Mouse (Mus musculus) megakaryocyte, embryonic 14.5 days (primary cell): Measurements from ENCODE around the gene Ntm. TPM values are rescaled to one million over a fixed set of nuclear protein-coding genes. Genes with fewer than 3 reads are reported as not detected.

Experiments used
- H3K27me3 ChIP-seq: replicated peaks from 2 replicates; pipeline ENCODE3; 2012; ENCODE audit warnings: inconsistent platforms
- H3K36me3 ChIP-seq: replicated peaks from 2 replicates; pipeline ENCODE3; 2012; ENCODE audit warnings: low read length, inconsistent platforms, mixed read lengths
- H3K4me1 ChIP-seq: 2 replicates; pipeline ENCODE4 v1.6.1; 2012; ENCODE audit warnings: inconsistent platforms
- H3K4me3 ChIP-seq: replicated peaks from 2 replicates; pipeline ENCODE3; 2012; ENCODE audit warnings: moderate library complexity, mild to moderate bottlenecking, inconsistent platforms
- H3K9me3 ChIP-seq: 2 replicates; pipeline ENCODE4 v1.6.1; 2012; ENCODE audit warnings: inconsistent platforms
- FLI1 ChIP-seq: IDR thresholded peaks from 2 replicates; pipeline ENCODE4 v1.6.1; 2012; ENCODE audit warnings: low read length, inconsistent platforms, mixed read lengths
- GATA1 ChIP-seq: IDR thresholded peaks from 3 replicates; pipeline ENCODE4 v1.6.1; 2012; ENCODE audit warnings: mixed read lengths, low read length, inconsistent platforms, borderline replicate concordance
- polyA plus RNA-seq: library from polyadenylated mRNA; stranded (reverse); fragments of >175 nt; gene quantifications from 2 replicates; pipeline ENCODE4 v1.2.3, GENCODE M21; 2012; ENCODE audit warnings: low replicate concordance; ENCODE audit not compliant: insufficient read depth

Gene Ntm
- polyA plus RNA-seq, 1 experiment, result not detected

GRCm38 (mm10) chr9:29250813-29251212 is 712.1 kb downstream of the Ntm start:
- no peaks in the 10 kb centered on the region for H3K27me3 ChIP-seq
- H3K36me3 ChIP-seq, result no peaks in the 10 kb centered on the region
- no peak overlapping the region for H3K4me3 ChIP-seq
- no peaks in the 10 kb centered on the region for H3K9me3 ChIP-seq
- TF ChIP-seq GATA1 (no peak), FLI1 (no peak)
- H3K4me1 ChIP-seq, result no peaks in the 10 kb centered on the region

- H3K27me3 ChIP-seq, result no peaks in the 10 kb centered on the region
- peaks cover 3% of the 10 kb centered on the region; the same call in 1 of the 2 replicates for H3K9me3 ChIP-seq
- TF ChIP-seq FLI1, result no peak
- no peak for TF ChIP-seq GATA1
- no peaks in the 10 kb centered on the region for H3K36me3 ChIP-seq
- no peak overlapping the region for H3K4me3 ChIP-seq
- no peaks in the 10 kb centered on the region for H3K4me1 ChIP-seq
Measured at GRCm38 (mm10) chr9:29247812-29248211, 715.1 kb downstream of the Ntm start.

GRCm38 (mm10) chr9:29244006-29244405 is 718.9 kb downstream of the Ntm start:
- no peak for TF ChIP-seq GATA1
- TF ChIP-seq FLI1, result no peak
- H3K4me3 ChIP-seq, result no peak overlapping the region
- no peaks in the 10 kb centered on the region for H3K36me3 ChIP-seq
- H3K9me3 ChIP-seq, result peaks cover 3% of the 10 kb centered on the region; the same call in 1 of the 2 replicates
- H3K4me1 ChIP-seq, result no peaks in the 10 kb centered on the region
- no peaks in the 10 kb centered on the region for H3K27me3 ChIP-seq

DNA sequence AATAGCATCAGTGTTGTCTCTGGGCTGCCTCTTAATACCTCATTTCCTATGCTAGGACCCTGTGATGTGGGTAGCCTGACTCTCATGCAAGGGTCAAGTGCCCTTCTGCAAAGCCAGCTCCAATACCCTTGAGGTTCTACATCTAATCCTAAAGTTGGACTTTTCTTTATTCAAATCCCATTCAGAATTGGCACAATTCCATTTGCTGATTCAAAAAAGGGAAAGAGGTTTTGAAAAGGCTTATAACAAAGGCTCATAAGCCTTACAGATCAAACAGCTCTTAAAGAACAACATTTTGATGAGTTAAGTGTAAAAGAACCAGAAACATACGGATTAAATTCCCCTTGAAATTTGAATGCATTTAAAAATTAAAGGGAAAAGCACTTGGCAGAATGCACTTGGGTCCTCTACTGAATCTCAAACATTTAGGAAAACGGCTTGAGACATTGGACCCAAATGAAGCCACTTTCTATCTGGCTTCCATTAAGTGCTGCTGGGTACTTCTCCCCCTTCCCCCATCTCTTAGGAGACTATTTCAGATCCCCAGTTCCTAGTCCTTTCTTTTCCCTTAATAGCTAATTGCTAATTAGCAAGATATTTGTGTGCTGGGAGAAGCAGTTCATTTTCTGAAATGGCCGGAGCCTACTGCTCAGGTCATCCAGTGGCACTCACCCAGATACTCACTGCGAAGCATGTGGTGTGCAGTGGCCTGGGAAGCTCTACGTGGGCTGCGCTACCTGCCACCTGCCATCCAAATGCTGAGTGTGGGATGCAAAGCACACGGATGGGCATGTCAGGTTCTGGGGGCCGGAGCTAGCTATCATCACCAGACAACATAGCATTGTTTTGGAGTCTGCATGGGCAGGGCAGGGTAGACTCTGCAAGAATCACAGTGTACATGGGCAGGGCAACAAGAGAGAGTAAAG is 720.2 kb downstream of the Ntm start:
- Histone ChIP-seq H3K9me3 (peaks cover 3% of the 10 kb centered on the region; the same call in 1 of the 2 replicates), H3K4me3 (peak overlapping the region; percentile 19), H3K4me1 (no peaks in the 10 kb centered on the region), H3K27me3 (no peaks in the 10 kb centered on the region), H3K36me3 (no peaks in the 10 kb centered on the region)
- no peak for TF ChIP-seq GATA1
- TF ChIP-seq FLI1, result no peak

- Histone ChIP-seq H3K27me3 (no peaks in the 10 kb centered on the region), H3K4me3 (no peak overlapping the region), H3K4me1 (no peaks in the 10 kb centered on the region), H3K9me3 (peaks cover 3% of the 10 kb centered on the region; the same call in 1 of the 2 replicates), H3K36me3 (no peaks in the 10 kb centered on the region)
- TF ChIP-seq FLI1 (no peak), GATA1 (no peak)
Measured at GRCm38 (mm10) chr9:29240797-29241196, 722.1 kb downstream of the Ntm start.

GRCm38 (mm10) chr9:29238973-29239372 is 724.0 kb downstream of the Ntm start:
- no peaks in the 10 kb centered on the region for H3K27me3 ChIP-seq
- peaks cover 3% of the 10 kb centered on the region; the same call in 1 of the 2 replicates for H3K9me3 ChIP-seq
- no peak overlapping the region for H3K4me3 ChIP-seq
- H3K36me3 ChIP-seq, result no peaks in the 10 kb centered on the region
- no peak for TF ChIP-seq FLI1
- no peak for TF ChIP-seq GATA1
- no peaks in the 10 kb centered on the region for H3K4me1 ChIP-seq

DNA sequence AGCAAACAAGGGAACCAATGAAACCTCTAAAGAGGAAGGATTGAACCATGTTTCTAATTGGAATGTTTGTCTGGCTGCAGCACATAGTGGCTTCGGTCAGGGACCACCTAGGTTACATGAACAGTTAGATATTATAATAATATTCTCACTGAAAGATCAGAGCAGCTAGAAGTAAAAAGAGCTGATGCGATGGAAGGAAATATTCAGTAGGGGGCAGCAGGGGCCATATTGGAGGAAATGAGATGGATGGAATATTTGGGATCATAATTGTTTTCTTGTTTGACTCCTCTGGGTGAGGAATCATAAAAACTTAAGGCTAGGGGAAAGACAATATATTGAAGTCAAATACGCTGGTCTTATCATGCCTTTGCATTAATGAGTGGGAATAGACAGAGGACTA is 726.2 kb downstream of the Ntm start:
- Histone ChIP-seq H3K4me3 (no peak overlapping the region), H3K27me3 (no peaks in the 10 kb centered on the region), H3K36me3 (no peaks in the 10 kb centered on the region), H3K9me3 (no peaks in the 10 kb centered on the region), H3K4me1 (no peaks in the 10 kb centered on the region)
- TF ChIP-seq GATA1, result no peak
- TF ChIP-seq FLI1, result no peak

GRCm38 (mm10) chr9:29227747-29228146 is 735.2 kb downstream of the Ntm start:
- H3K4me3 ChIP-seq, result no peak overlapping the region
- peaks cover 10% of the 10 kb centered on the region; the same call in 1 of the 2 replicates for H3K9me3 ChIP-seq
- no peaks in the 10 kb centered on the region for H3K36me3 ChIP-seq
- H3K4me1 ChIP-seq, result no peaks in the 10 kb centered on the region
- TF ChIP-seq FLI1, result no peak
- no peak for TF ChIP-seq GATA1
- H3K27me3 ChIP-seq, result no peaks in the 10 kb centered on the region

- Histone ChIP-seq H3K27me3 (no peaks in the 10 kb centered on the region), H3K4me1 (no peaks in the 10 kb centered on the region), H3K9me3 (peaks cover 6% of the 10 kb centered on the region; the same call in 1 of the 2 replicates), H3K36me3 (no peaks in the 10 kb centered on the region), H3K4me3 (no peak overlapping the region)
- no peak for TF ChIP-seq FLI1
Measured at GRCm38 (mm10) chr9:29222915-29223545, 739.9 kb downstream of the Ntm start.

GRCm38 (mm10) chr9:29220941-29221615 is 741.9 kb downstream of the Ntm start:
- no peak overlapping the region for H3K4me3 ChIP-seq
- H3K36me3 ChIP-seq, result no peaks in the 10 kb centered on the region
- no peaks in the 10 kb centered on the region for H3K27me3 ChIP-seq
- no peak for TF ChIP-seq GATA1
- TF ChIP-seq FLI1, result no peak
- H3K9me3 ChIP-seq, result peaks cover 6% of the 10 kb centered on the region; the same call in 1 of the 2 replicates
- H3K4me1 ChIP-seq, result no peaks in the 10 kb centered on the region
